Comparison of ENCODE assay signal across 14 mouse cellular contexts in genomic region chr1:24452572-24453269, GRCm38 (mm10).
DNase-seq lines count a peak whose midpoint lies in the region; ATAC-seq lines count a peak whose summit lies in the region.
"Had no signal": no experiment of that assay in that cellular context is flagged by ENCODE, and none has a peak within 500 bp of the region (broad histone marks: within the 10 kb centered on the region; RNA-seq: fewer than 3 reads in every experiment).

No protein-coding gene starts in this region.

- no peak overlapping the region for H3K4me3 ChIP-seq in forebrain, embryonic 14.5 days (ENCODE audit: low read depth, low read length)
- no peak overlapping the region for H3K4me3 ChIP-seq in midbrain, embryonic 14.5 days (replicated peaks; ENCODE audit: low read depth, low read length)
- no peak overlapping the region for H3K4me3 ChIP-seq in limb, embryonic 10.5 days

- no peak overlapping the region for H3K9ac ChIP-seq in forebrain, embryonic 14.5 days (ENCODE audit: low read length)
- no peak overlapping the region for H3K9ac ChIP-seq in midbrain, embryonic 14.5 days (replicated peaks; ENCODE audit: low read length)

- H3K9me3 ChIP-seq in forebrain, embryonic 14.5 days (replicated peaks; ENCODE audit: control insufficient read depth, low read length) = no peaks in the 10 kb centered on the region
- no peaks in the 10 kb centered on the region for H3K9me3 ChIP-seq in midbrain, embryonic 14.5 days (ENCODE audit: control insufficient read depth, low read length)
- H3K9me3 ChIP-seq in limb, embryonic 10.5 days (replicated peaks) = no peaks in the 10 kb centered on the region

- WGBS in forebrain, embryonic 14.5 days = 35% methylated on average over 10 of the region's 10 CpGs
- 31% methylated on average over 10 of the region's 10 CpGs for WGBS in midbrain, embryonic 14.5 days
- 78% methylated on average over 10 of the region's 10 CpGs for WGBS in limb, embryonic 10.5 days

- no peaks in the 10 kb centered on the region for H3K36me3 ChIP-seq in forebrain, embryonic 14.5 days (ENCODE audit: control insufficient read depth, insufficient read depth, low read length)
- H3K36me3 ChIP-seq in midbrain, embryonic 14.5 days (ENCODE audit: control insufficient read depth, insufficient read depth, low read length) = no peaks in the 10 kb centered on the region
- H3K36me3 ChIP-seq in limb, embryonic 10.5 days = no peaks in the 10 kb centered on the region

- H3K27me3 ChIP-seq in forebrain, embryonic 14.5 days (replicated peaks; ENCODE audit: control insufficient read depth, insufficient read depth, low read length) = no peaks in the 10 kb centered on the region
- H3K27me3 ChIP-seq in midbrain, embryonic 14.5 days (ENCODE audit: control insufficient read depth, insufficient read depth, low read length) = no peaks in the 10 kb centered on the region
- no peaks in the 10 kb centered on the region for H3K27me3 ChIP-seq in limb, embryonic 10.5 days (ENCODE audit: low read depth, poor library complexity, severe bottlenecking)

- no peaks in the 10 kb centered on the region; the same call in 1 of the 2 replicates for H3K4me1 ChIP-seq in forebrain, embryonic 14.5 days (ENCODE audit: control insufficient read depth, insufficient read depth, low read length)
- no peaks in the 10 kb centered on the region for H3K4me1 ChIP-seq in midbrain, embryonic 14.5 days (ENCODE audit: control insufficient read depth, insufficient read depth, low read length)
- no peaks in the 10 kb centered on the region for H3K4me1 ChIP-seq in limb, embryonic 10.5 days

- DNase-seq in frontal cortex, postnatal 25 days (ENCODE audit: low spot score in 2 of 2) = no peak
- DNase-seq in R1 (ENCODE audit: low read depth, low spot score) = peak; percentile 59
- peak; percentile 37 for DNase-seq in forebrain, embryonic 14.5 days (ENCODE audit: low spot score)
- DNase-seq in midbrain, embryonic 14.5 days = peak; percentile 27
- no peak for DNase-seq in kidney, adult 18-20 months
- DNase-seq in limb, embryonic 10.5 days (ENCODE audit: low spot score) = no peak
- no peak for DNase-seq in layer of hippocampus, adult 18-20 months (ENCODE audit: low spot score in 2 of 2)
- DNase-seq: adrenal gland, adult 2 months; cerebellum, postnatal 36 days; right cerebral cortex, postnatal 25 days had no signal

- H3K27ac ChIP-seq in forebrain, embryonic 14.5 days (ENCODE audit: low read depth, low read length) = no peak overlapping the region
- H3K27ac ChIP-seq in midbrain, embryonic 14.5 days (replicated peaks; ENCODE audit: low read depth, low read length) = no peak overlapping the region
- no peak overlapping the region for H3K27ac ChIP-seq in limb, embryonic 10.5 days
- H3K27ac ChIP-seq: hindbrain, postnatal 0 days; kidney, postnatal 0 days had no signal

- no peak overlapping the region for H3K4me2 ChIP-seq in forebrain, embryonic 14.5 days (ENCODE audit: low read length)
- no peak overlapping the region for H3K4me2 ChIP-seq in midbrain, embryonic 14.5 days (ENCODE audit: low read length)
- H3K4me2 ChIP-seq: liver, embryonic 11.5 days had no signal

- ATAC-seq in frontal cortex, adult (ENCODE audit: low TSS enrichment) = peak; percentile 34
- ATAC-seq in forebrain, embryonic 14.5 days = no peak
- ATAC-seq in midbrain, embryonic 14.5 days (ENCODE audit: low FRiP score, low TSS enrichment) = no peak
- ATAC-seq: hindbrain, postnatal 0 days had no signal

Comparison
In these comparisons a context has a peak if more than half of its experiments do, and no peak if none do; other contexts are left out.
1. DNase-seq: peak in R1 (single experiment), forebrain, embryonic 14.5 days (single experiment) and midbrain, embryonic 14.5 days (single experiment); none in frontal cortex, postnatal 25 days (0 of 2), kidney, adult 18-20 months (single experiment), limb, embryonic 10.5 days (single experiment) and layer of hippocampus, adult 18-20 months (0 of 2).